Mouse (Mus musculus) neural tube, embryonic 15.5 days (tissue): ENCODE measurements around the gene Gsc. TPM values are rescaled to one million over a fixed set of nuclear protein-coding genes. Genes with fewer than 3 reads are reported as not detected.

ENCODE experiments used
- ATAC-seq: fragments of 200-750 bp; cut with Nextera tagmentation; 2 replicates; pipeline ENCODE4 v1.8.0; 2017; ENCODE audit warnings: mild to moderate bottlenecking, moderate TSS enrichment, moderate library complexity; ENCODE audit not compliant: low FRiP score
- H3K27ac ChIP-seq: fragments of 300-500 bp; sonication (generic); replicated peaks from 2 replicates; pipeline ENCODE4 v1.5.1; 2015; ENCODE audit warnings: mild to moderate bottlenecking, inconsistent platforms
- H3K27me3 ChIP-seq: fragments of 300-500 bp; sonication (generic); replicated peaks from 2 replicates; pipeline ENCODE4 v1.6.1; 2015; ENCODE audit warnings: inconsistent platforms
- H3K36me3 ChIP-seq: fragments of 300-500 bp; sonication (generic); 2 replicates; pipeline ENCODE4 v1.6.1; 2015; ENCODE audit warnings: inconsistent platforms
- H3K4me1 ChIP-seq: fragments of 300-500 bp; sonication (generic); 2 replicates; pipeline ENCODE4 v1.6.1; 2015; ENCODE audit warnings: inconsistent platforms
- H3K4me2 ChIP-seq: fragments of 300-500 bp; sonication (generic); 2 replicates; pipeline ENCODE4 v1.6.1; 2015; ENCODE audit warnings: inconsistent platforms, mild to moderate bottlenecking, moderate library complexity
- H3K4me3 ChIP-seq: fragments of 300-500 bp; sonication (generic); replicated peaks from 2 replicates; pipeline ENCODE4 v1.5.1; 2015; ENCODE audit warnings: mild to moderate bottlenecking, inconsistent platforms
- H3K9ac ChIP-seq: fragments of 300-500 bp; sonication (generic); replicated peaks from 2 replicates; pipeline ENCODE4 v1.6.1; 2015; ENCODE audit warnings: mild to moderate bottlenecking, inconsistent platforms
- H3K9me3 ChIP-seq: fragments of 300-500 bp; sonication (generic); replicated peaks from 2 replicates; pipeline ENCODE4 v1.6.1; 2016; ENCODE audit warnings: inconsistent platforms
- WGBS: fragments of 180-500 bp; shearing (Covaris S2); methylation state at CpG from one replicate; pipeline ENCODE4 v1.1.7; 2015; ENCODE audit warnings: mixed read lengths; 5-methylcytosine and 5-hydroxymethylcytosine counted together
- polyA plus RNA-seq: library from polyadenylated mRNA; unstranded; fragments of >200 nt; fragmentation: Nextera tagmentation; extraction: Ambion mirVana; gene quantifications from 2 replicates; pipeline ENCODE4 v1.2.1, GENCODE M21; 2015

Gsc gene
- polyA plus RNA-seq: not detected in 2 replicates

- no peak for ATAC-seq
Observed at GRCm38 (mm10) chr12:104472601-104473424, at the start of gene Gsc. TSS of gene Gsc (minus strand) at chr12:104473330.

GRCm38 (mm10) chr12:104519721-104520120 is 46.6 kb upstream of the Gsc start:
- Histone ChIP-seq H3K9ac (no peak overlapping the region), H3K9me3 (no peaks in the 10 kb centered on the region; the same call in 1 of the 2 replicates), H3K4me2 (no peak overlapping the region), H3K27me3 (no peaks in the 10 kb centered on the region), H3K4me3 (no peak overlapping the region), H3K36me3 (no peaks in the 10 kb centered on the region), H3K27ac (no peak overlapping the region), H3K4me1 (no peaks in the 10 kb centered on the region)
- no peak for ATAC-seq
- WGBS: 94% methylated on average over 5 of the region's 5 CpGs

More at GRCm38 (mm10) chr12:104472601-104473424, at the start of gene Gsc:
- Histone ChIP-seq H3K9me3 (no peaks in the 10 kb centered on the region), H3K4me2 (peak within 1 kb of the TSS; percentile 68), H3K9ac (0 out of 2 replicates have a peak within 1 kb of the TSS, but pooled peaks have one; percentile 14), H3K4me3 (peak within 1 kb of the TSS; percentile 42), H3K27me3 (peaks cover 88% of the 10 kb centered on the region), H3K4me1 (peaks cover 26% of the 10 kb centered on the region), H3K27ac (no peak within 1 kb of the TSS), H3K36me3 (no peaks in the 10 kb centered on the region)
- WGBS: under 1% methylated on average over 96 of the region's 97 CpGs

GRCm38 (mm10) chr12:104507911-104508310 is 34.8 kb upstream of the Gsc start:
- Histone ChIP-seq H3K9me3 (no peaks in the 10 kb centered on the region), H3K4me3 (no peak overlapping the region), H3K27me3 (no peaks in the 10 kb centered on the region), H3K36me3 (no peaks in the 10 kb centered on the region), H3K4me1 (no peaks in the 10 kb centered on the region), H3K27ac (no peak overlapping the region), H3K9ac (no peak overlapping the region), H3K4me2 (no peak overlapping the region)
- no peak for ATAC-seq
- 50% methylated on average over 7 of the region's 7 CpGs for WGBS

GRCm38 (mm10) chr12:104492009-104492408 is 18.9 kb upstream of the Gsc start:
- Histone ChIP-seq H3K4me1 (no peaks in the 10 kb centered on the region), H3K27me3 (no peaks in the 10 kb centered on the region), H3K4me2 (no peak overlapping the region), H3K27ac (no peak overlapping the region), H3K9ac (no peak overlapping the region), H3K36me3 (no peaks in the 10 kb centered on the region), H3K9me3 (no peaks in the 10 kb centered on the region), H3K4me3 (no peak overlapping the region)
- no peak for ATAC-seq
- WGBS: 73% methylated on average over 6 of the region's 6 CpGs

GRCm38 (mm10) chr12:104486205-104486604 is 13.1 kb upstream of the Gsc start:
- 63% methylated on average over 8 of the region's 8 CpGs for WGBS
- Histone ChIP-seq H3K27me3 (peaks cover 6% of the 10 kb centered on the region; the same call in 1 of the 2 replicates), H3K36me3 (no peaks in the 10 kb centered on the region), H3K9ac (no peak overlapping the region), H3K4me2 (no peak overlapping the region), H3K9me3 (no peaks in the 10 kb centered on the region), H3K4me1 (no peaks in the 10 kb centered on the region), H3K27ac (no peak overlapping the region), H3K4me3 (no peak overlapping the region)
- ATAC-seq: no peak

GRCm38 (mm10) chr12:104485161-104485560 is 12.0 kb upstream of the Gsc start:
- Histone ChIP-seq H3K36me3 (no peaks in the 10 kb centered on the region), H3K4me1 (no peaks in the 10 kb centered on the region), H3K4me2 (no peak overlapping the region), H3K4me3 (no peak overlapping the region), H3K9me3 (no peaks in the 10 kb centered on the region), H3K27ac (no peak overlapping the region), H3K27me3 (peaks cover 16% of the 10 kb centered on the region), H3K9ac (no peak overlapping the region)
- no peak for ATAC-seq
- WGBS: 15% methylated on average over 3 of the region's 3 CpGs

GRCm38 (mm10) chr12:104481007-104481406 is 7.9 kb upstream of the Gsc start:
- Histone ChIP-seq H3K4me1 (no peaks in the 10 kb centered on the region), H3K36me3 (no peaks in the 10 kb centered on the region), H3K27ac (no peak overlapping the region), H3K9me3 (no peaks in the 10 kb centered on the region), H3K27me3 (peaks cover 48% of the 10 kb centered on the region), H3K4me3 (no peak overlapping the region), H3K4me2 (no peak overlapping the region), H3K9ac (no peak overlapping the region)
- no peak for ATAC-seq
- WGBS: 50% methylated on average over 10 of the region's 10 CpGs

- H3K9ac ChIP-seq: no peak overlapping the region
- peaks cover 2% of the 10 kb centered on the region for H3K4me1 ChIP-seq
- H3K4me2 ChIP-seq: no peak overlapping the region
- no peaks in the 10 kb centered on the region for H3K9me3 ChIP-seq
- no peak overlapping the region for H3K4me3 ChIP-seq
- no peak for ATAC-seq
- H3K27ac ChIP-seq: no peak overlapping the region
- 9% methylated on average over 4 of the region's 4 CpGs for WGBS
- no peaks in the 10 kb centered on the region for H3K36me3 ChIP-seq
- peaks cover 68% of the 10 kb centered on the region for H3K27me3 ChIP-seq
Observed at GRCm38 (mm10) chr12:104478193-104478592, 5.1 kb upstream of the Gsc start.

- no peak for ATAC-seq
- WGBS: 3% methylated on average over 7 of the region's 7 CpGs
- Histone ChIP-seq H3K27ac (no peak overlapping the region), H3K4me1 (peaks cover 9% of the 10 kb centered on the region), H3K36me3 (no peaks in the 10 kb centered on the region), H3K9me3 (no peaks in the 10 kb centered on the region), H3K4me2 (no peak overlapping the region), H3K27me3 (peaks cover 75% of the 10 kb centered on the region), H3K9ac (no peak overlapping the region), H3K4me3 (no peak overlapping the region)
Observed at GRCm38 (mm10) chr12:104477501-104477900, 4.4 kb upstream of the Gsc start.

GRCm38 (mm10) chr12:104477066-104477465 is 3.9 kb upstream of the Gsc start:
- Histone ChIP-seq H3K27me3 (peaks cover 79% of the 10 kb centered on the region), H3K4me1 (peaks cover 14% of the 10 kb centered on the region), H3K9ac (no peak overlapping the region), H3K27ac (no peak overlapping the region), H3K4me2 (no peak overlapping the region), H3K36me3 (no peaks in the 10 kb centered on the region), H3K9me3 (no peaks in the 10 kb centered on the region), H3K4me3 (no peak overlapping the region)
- under 1% methylated on average over 12 of the region's 12 CpGs for WGBS
- no peak for ATAC-seq

GRCm38 (mm10) chr12:104475946-104476345 is 2.8 kb upstream of the Gsc start:
- H3K27me3 ChIP-seq: peaks cover 87% of the 10 kb centered on the region
- no peak overlapping the region for H3K9ac ChIP-seq
- ATAC-seq: no peak
- no peak overlapping the region for H3K4me2 ChIP-seq
- H3K36me3 ChIP-seq: no peaks in the 10 kb centered on the region
- no peak overlapping the region for H3K4me3 ChIP-seq
- no peak overlapping the region for H3K27ac ChIP-seq
- no peaks in the 10 kb centered on the region for H3K9me3 ChIP-seq
- under 1% methylated on average over 21 of the region's 21 CpGs for WGBS
- H3K4me1 ChIP-seq: peaks cover 25% of the 10 kb centered on the region
